Mouse (Mus musculus) kidney, adult 2 months (tissue): ENCODE measurements around the gene Hdac10. TPM values are rescaled to one million over a fixed set of nuclear protein-coding genes. Genes with fewer than 3 reads are reported as not detected.
A peak's percentile ranks its signal among the peaks of the same experiment; 100 is the strongest.

Experiments used
- DNase-seq: peaks from one replicate; pipeline ENCODE4 v3.0.0; 2021
- H3K27ac ChIP-seq: fragments of 200-500 bp; 2 replicates; pipeline ENCODE4 v1.5.1; 2012; ENCODE audit warnings: low read depth, low read length, control low read depth, inconsistent platforms; ENCODE audit not compliant: insufficient read depth
- H3K27me3 ChIP-seq: fragments of 200-500 bp; replicated peaks from 2 replicates; pipeline ENCODE4 v1.6.1; 2012; ENCODE audit warnings: mild to moderate bottlenecking, moderate library complexity, low read length, inconsistent platforms; ENCODE audit not compliant: control insufficient read depth, insufficient read depth
- H3K36me3 ChIP-seq: fragments of 200-500 bp; 2 replicates; pipeline ENCODE4 v1.6.1; 2012; ENCODE audit warnings: mild to moderate bottlenecking, moderate library complexity, low read length, inconsistent platforms; ENCODE audit not compliant: control insufficient read depth, insufficient read depth
- H3K4me1 ChIP-seq: fragments of 200-500 bp; 2 replicates; pipeline ENCODE4 v1.6.1; 2011; ENCODE audit warnings: low read length; ENCODE audit not compliant: control insufficient read depth, insufficient read depth
- H3K4me3 ChIP-seq: fragments of 200-500 bp; 2 replicates; pipeline ENCODE4 v1.5.1; 2011; ENCODE audit warnings: mild to moderate bottlenecking, low read depth, low read length, control low read depth; ENCODE audit not compliant: insufficient read depth
- CTCF ChIP-seq: fragments of 200-500 bp; conservative IDR thresholded peaks from 2 replicates; pipeline ENCODE4 v1.5.1; 2011; ENCODE audit warnings: low read depth, mild to moderate bottlenecking, control low read depth, low read length, moderate library complexity, mixed read lengths; ENCODE audit not compliant: insufficient read depth, insufficient read length
- POLR2A ChIP-seq: fragments of 200-500 bp; IDR thresholded peaks from one replicate; pipeline ENCODE4 v1.6.1; 2011; ENCODE audit warnings: low read depth, low read length, control low read depth
- WGBS: fragments of 180-500 bp; shearing (Covaris S2); methylation state at CpG from one replicate; pipeline ENCODE4 v1.1.7; 2018; 5-methylcytosine and 5-hydroxymethylcytosine counted together
- polyA plus RNA-seq: library from polyadenylated mRNA; depleted of rRNA; stranded (reverse); fragments of >200 nt; gene quantifications from 2 replicates; pipeline ENCODE4 v1.2.3, GENCODE M21; 2012

Hdac10 gene
- polyA plus RNA-seq, 1 experiment: 26.5 TPM

GRCm38 (mm10) chr15:89137378-89138045 lies 9.0 kb upstream of the Hdac10 start:
- no peak overlapping the region for H3K27ac ChIP-seq
- no peaks in the 10 kb centered on the region for H3K4me1 ChIP-seq
- H3K27me3 ChIP-seq: no peaks in the 10 kb centered on the region
- no peak overlapping the region for H3K4me3 ChIP-seq
- 64% methylated on average over 11 of the region's 11 CpGs for WGBS
- no peak for TF ChIP-seq CTCF
- no peaks in the 10 kb centered on the region for H3K36me3 ChIP-seq
- no peak for DNase-seq

- WGBS: 91% methylated on average over 5 of the region's 5 CpGs
- no peak for TF ChIP-seq CTCF
- TF ChIP-seq POLR2A: no peak
- H3K36me3 ChIP-seq: no peaks in the 10 kb centered on the region
- no peaks in the 10 kb centered on the region for H3K4me1 ChIP-seq
- no peak overlapping the region for H3K4me3 ChIP-seq
- no peak overlapping the region for H3K27ac ChIP-seq
- no peaks in the 10 kb centered on the region for H3K27me3 ChIP-seq
- DNase-seq: no peak
These were observed 8.1 kb upstream of the Hdac10 start for GRCm38 (mm10) chr15:89136461-89137155.

GRCm38 (mm10) chr15:89131316-89131715 lies 2.8 kb upstream of the Hdac10 start:
- no peak for TF ChIP-seq POLR2A
- peak; percentile 45 for DNase-seq
- H3K27ac ChIP-seq: no peak overlapping the region
- H3K4me3 ChIP-seq: no peak overlapping the region
- peaks cover 7% of the 10 kb centered on the region; the same call in 1 of the 2 replicates for H3K4me1 ChIP-seq
- 84% methylated on average over 3 of the region's 3 CpGs for WGBS
- H3K27me3 ChIP-seq: no peaks in the 10 kb centered on the region
- no peaks in the 10 kb centered on the region for H3K36me3 ChIP-seq

GRCm38 (mm10) chr15:89130245-89130644 lies 1.7 kb upstream of the Hdac10 start:
- Histone ChIP-seq H3K4me3 (no peak overlapping the region), H3K27me3 (no peaks in the 10 kb centered on the region), H3K36me3 (no peaks in the 10 kb centered on the region), H3K4me1 (peaks cover 7% of the 10 kb centered on the region; the same call in 1 of the 2 replicates), H3K27ac (no peak overlapping the region)
- no peak for DNase-seq
- no peak for TF ChIP-seq POLR2A
- no peak for TF ChIP-seq CTCF

- DNase-seq: no peak
- TF ChIP-seq CTCF (no peak), POLR2A (no peak)
- Histone ChIP-seq H3K27me3 (no peaks in the 10 kb centered on the region), H3K36me3 (no peaks in the 10 kb centered on the region), H3K4me1 (peaks cover 13% of the 10 kb centered on the region), H3K4me3 (peak overlapping the region; percentile 69; the same call in 1 of the 2 replicates), H3K27ac (no peak overlapping the region)
- WGBS: 74% methylated on average over 8 of the region's 8 CpGs
These were observed 1.0 kb downstream of the Hdac10 start for GRCm38 (mm10) chr15:89127364-89127940.

- peak; percentile 81 for DNase-seq
- 62% methylated on average over 8 of the region's 8 CpGs for WGBS
- H3K36me3 ChIP-seq: no peaks in the 10 kb centered on the region
- H3K4me3 ChIP-seq: no peak overlapping the region
- TF ChIP-seq CTCF (no peak), POLR2A (no peak)
- H3K27me3 ChIP-seq: no peaks in the 10 kb centered on the region
- peaks cover 20% of the 10 kb centered on the region for H3K4me1 ChIP-seq
- H3K27ac ChIP-seq: no peak overlapping the region
These were observed 1.9 kb downstream of the Hdac10 start for GRCm38 (mm10) chr15:89126622-89127021.

- Histone ChIP-seq H3K4me1 (peaks cover 20% of the 10 kb centered on the region), H3K4me3 (no peak overlapping the region), H3K36me3 (no peaks in the 10 kb centered on the region), H3K27ac (no peak overlapping the region), H3K27me3 (no peaks in the 10 kb centered on the region)
- 96% methylated on average over 9 of the region's 9 CpGs for WGBS
- TF ChIP-seq CTCF (no peak), POLR2A (no peak)
- DNase-seq: no peak
These were observed 3.1 kb downstream of the Hdac10 start for GRCm38 (mm10) chr15:89125351-89125750.
